Mouse (Mus musculus): ENCODE measurements around the gene Immp2l. TPM values are rescaled to one million over a fixed set of nuclear protein-coding genes. Genes with fewer than 3 reads are reported as not detected.

The Immp2l gene
- polyA plus RNA-seq (2012; rRNA removed) = 2.8 and 3.3 TPM in 2 replicates

GRCm38 (mm10) chr12:41023511-41024421 is at the start of gene Immp2l:
TSS of gene Immp2l (plus strand) at chr12:41024090.

GRCm38 (mm10) chr12:41486331-41486730 is 462.4 kb downstream of the Immp2l start, which contains the start of gene Lrrn3:
TSS of gene Lrrn3 (minus strand) at chr12:41486431.

All from central nervous system, embryonic 14 days (tissue).